Mouse (Mus musculus) heart, postnatal 25 days (tissue): ENCODE measurements around the gene Bcl7a. TPM values are rescaled to one million over a fixed set of nuclear protein-coding genes. Genes with fewer than 3 reads are reported as not detected.

Source experiments
- DNase-seq: peaks from one replicate; pipeline ENCODE4 v3.0.0; 2022; ENCODE audit warnings: low spot score
- intact Hi-C: fragments of 180-260 bp; cut with DNase I; formaldehyde crosslinking; loops from one replicate; pipeline ENCODE4 v1.15.1; 2025
- total RNA-seq, 2 experiments: library from RNA; stranded (reverse); gene quantifications; 2 replicates each; pipeline ENCODE4 v1.2.3; 2021

Gene Bcl7a
- total RNA-seq, 2 experiments from 2014 or later: 8.6 to 9.5 TPM

- peak; percentile 24 for DNase-seq
- intact Hi-C loops: no loop called here
These were observed 17.5 kb upstream of the Bcl7a start for GRCm38 (mm10) chr5:123326006-123326750.

DNA sequence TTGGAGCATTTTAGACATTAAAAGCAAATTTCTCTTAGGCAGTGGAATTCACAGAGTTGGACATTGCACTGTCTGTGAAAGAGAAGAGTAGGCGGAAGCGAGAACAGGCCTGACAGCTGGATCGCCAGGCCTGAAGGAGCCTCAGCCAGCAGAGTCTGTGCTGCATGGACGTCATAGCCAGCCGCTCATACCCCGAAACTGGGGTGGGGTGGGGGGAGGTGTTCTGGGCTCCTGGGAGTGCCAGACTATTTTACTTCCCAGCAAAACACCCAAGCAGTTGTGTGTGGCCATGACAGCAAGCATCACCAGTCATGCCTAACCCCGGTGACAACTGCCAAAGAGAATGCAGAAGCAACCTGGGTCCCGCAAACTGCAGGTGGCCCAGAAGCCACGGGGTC, 16.9 kb upstream of the Bcl7a start:
- intact Hi-C loops: no loop called here
- DNase-seq: peak; percentile 31

- intact Hi-C loops: no loop called here
These were observed 15.9 kb upstream of the Bcl7a start for GRCm38 (mm10) chr5:123327686-123328085.

GRCm38 (mm10) chr5:123333566-123333965, 10.1 kb upstream of the Bcl7a start:
- DNase-seq: no peak
- intact Hi-C loops: no loop called here

More at GRCm38 (mm10) chr5:123327686-123328085, 15.9 kb upstream of the Bcl7a start:
- no peak for DNase-seq

GRCm38 (mm10) chr5:123336205-123336961, 7.3 kb upstream of the Bcl7a start:
- intact Hi-C loops: no loop called here
- no peak for DNase-seq

GRCm38 (mm10) chr5:123338463-123338862, 5.2 kb upstream of the Bcl7a start:
- intact Hi-C loops: no loop called here
- no peak for DNase-seq

DNA sequence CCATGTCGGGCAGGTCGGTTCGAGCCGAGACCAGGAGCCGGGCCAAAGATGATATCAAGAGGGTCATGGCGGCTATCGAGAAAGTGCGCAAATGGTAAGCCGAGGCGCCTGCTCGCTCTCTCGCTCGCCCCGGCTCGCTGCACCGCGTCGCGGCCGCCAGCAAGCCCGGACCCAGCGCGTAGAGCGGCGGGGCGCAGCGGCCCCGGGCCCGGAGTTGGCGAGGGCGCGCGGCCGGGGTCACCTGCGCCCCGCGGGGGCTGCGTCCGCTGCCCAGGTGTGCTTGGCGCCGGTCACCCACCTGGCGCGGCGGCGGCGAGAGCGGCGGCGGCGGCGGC, 961 bp downstream of the Bcl7a start:
- DNase-seq: no peak
- intact Hi-C loops: loop anchor here (2.0 kb wide), 1 partner anchor 20 kb away; no protein-coding TSS in a partner anchor

DNA sequence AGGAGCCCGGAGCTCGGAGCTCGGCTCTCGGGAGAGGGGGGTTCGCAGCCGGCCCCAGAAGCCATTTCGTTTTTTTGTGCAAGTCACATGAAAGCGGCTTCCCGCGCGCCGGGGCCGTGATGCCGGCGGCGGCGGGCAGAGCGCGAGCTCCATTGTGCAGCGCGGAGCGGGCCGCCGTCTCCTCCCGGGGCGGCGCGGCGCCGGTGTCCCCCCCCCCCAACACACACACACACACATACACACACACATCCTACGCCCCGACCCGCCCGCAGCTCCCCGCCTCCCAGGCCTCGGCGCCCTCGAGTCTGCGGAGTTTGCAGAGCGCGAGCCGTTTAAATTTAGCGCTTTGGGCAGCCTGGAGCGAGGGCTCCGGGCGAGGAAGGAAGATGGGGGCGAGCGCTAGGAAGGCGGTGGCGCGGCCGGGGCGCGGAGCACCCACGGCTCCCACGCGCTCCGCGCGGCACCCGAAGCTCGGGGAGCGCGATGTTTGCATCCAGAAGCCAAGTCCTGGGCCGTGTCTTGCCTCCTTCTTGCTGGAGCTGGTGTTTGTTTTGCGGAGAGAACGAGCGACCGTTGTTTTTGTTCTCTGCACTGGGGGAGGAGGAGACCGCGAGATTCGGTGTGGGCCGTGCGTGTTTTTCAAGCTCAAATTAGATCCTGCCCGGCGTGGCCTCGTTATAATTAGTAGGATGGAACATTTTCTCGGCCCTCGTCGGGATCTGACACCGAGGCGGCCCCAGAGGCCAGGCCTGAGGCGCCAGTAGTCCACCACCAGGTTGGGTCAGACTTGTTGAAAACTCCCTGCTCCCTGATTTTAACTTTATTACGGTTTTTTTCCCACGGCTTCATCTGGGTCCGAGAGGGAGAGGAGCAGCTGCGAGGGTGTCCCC, 1.6 kb downstream of the Bcl7a start:
- intact Hi-C loops: loop anchor here (2.0 to 5.0 kb wide), 2 partner anchors 20 to 48 kb away; no protein-coding TSS in a partner anchor
- DNase-seq: no peak

DNA sequence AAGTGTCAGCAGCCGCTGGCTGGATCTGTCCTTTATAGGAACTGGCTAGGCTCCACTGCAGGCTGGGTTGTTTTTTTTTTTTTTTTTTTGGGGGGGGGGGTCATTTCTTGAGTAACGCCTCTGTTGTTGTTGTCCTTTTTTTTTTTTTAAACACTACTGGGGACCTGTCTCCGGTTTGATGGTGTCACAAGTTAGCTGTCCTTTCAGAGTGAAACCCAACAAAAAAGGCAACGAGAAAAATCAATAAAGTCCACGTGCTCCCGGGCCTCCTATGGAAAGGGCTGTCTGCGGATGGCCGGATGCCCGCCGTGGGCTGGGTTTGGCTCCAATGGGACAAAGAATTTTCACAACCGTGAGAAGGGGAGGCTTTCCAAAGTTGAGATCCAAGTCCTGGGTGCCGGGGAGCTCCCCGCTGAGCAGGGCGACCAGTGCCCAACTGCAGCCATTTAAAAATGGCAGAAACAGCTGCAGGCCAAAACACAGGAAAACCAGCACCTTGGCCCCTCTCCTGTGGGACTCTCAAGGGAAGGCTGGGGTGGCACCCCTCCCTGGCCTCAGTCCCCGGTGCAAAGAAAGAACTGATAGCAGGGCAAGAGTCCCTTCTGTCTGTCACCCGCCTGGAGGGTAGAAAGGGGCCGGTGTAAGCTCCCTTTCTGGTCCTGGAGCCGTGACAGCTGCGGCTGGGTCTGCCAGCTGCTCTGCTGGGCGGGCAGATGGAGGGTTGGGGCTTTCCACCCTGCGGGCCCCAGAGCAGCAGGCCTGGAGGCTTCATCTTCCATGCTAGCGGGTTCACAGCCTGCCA, 2.4 kb downstream of the Bcl7a start:
- DNase-seq: peak; percentile 63
- intact Hi-C loops: loop anchor here (2.0 to 5.0 kb wide), 2 partner anchors 19 to 49 kb away; no protein-coding TSS in a partner anchor

DNA sequence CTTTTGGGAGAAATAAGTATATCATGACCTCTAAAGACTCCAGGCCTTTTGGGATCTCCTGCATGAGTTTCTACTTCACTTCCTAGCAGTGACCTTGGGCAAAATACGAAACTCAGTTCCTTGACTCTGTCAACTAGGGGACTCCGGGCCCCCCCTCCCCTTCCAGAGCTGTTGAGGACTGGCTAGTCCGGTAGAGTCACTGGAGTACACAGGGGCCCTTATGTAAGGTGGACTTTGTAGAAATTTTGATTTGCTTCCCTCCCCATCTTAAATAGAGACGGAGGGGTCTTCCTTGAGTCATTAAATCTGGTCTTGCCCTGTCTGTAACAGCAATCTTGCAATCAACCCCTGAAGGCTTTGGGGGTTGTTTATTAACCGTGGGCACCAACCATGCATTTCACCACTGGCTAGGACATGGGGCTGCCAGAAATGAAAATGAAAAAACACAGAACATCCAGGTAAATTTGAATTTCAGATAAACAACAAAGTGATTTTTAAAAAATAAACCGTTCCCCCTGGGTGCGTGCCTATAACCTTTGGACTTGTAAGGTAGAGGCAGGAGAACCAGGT, 3.2 kb downstream of the Bcl7a start:
- intact Hi-C loops: loop anchor here (5.0 kb wide), 1 partner anchor 49 kb away; no protein-coding TSS in a partner anchor
- DNase-seq: no peak

- intact Hi-C loops: loop anchor here (5.0 kb wide), 1 partner anchor 51 kb away; no protein-coding TSS in a partner anchor
- no peak for DNase-seq
These were observed 4.4 kb downstream of the Bcl7a start for GRCm38 (mm10) chr5:123347985-123348384.

- intact Hi-C loops: no loop called here
These were observed 6.8 kb downstream of the Bcl7a start for GRCm38 (mm10) chr5:123350386-123350785.

GRCm38 (mm10) chr5:123355918-123356317, 12.3 kb downstream of the Bcl7a start:
- DNase-seq: no peak
- intact Hi-C loops: no loop called here

More at GRCm38 (mm10) chr5:123350386-123350785, 6.8 kb downstream of the Bcl7a start:
- no peak for DNase-seq

DNA sequence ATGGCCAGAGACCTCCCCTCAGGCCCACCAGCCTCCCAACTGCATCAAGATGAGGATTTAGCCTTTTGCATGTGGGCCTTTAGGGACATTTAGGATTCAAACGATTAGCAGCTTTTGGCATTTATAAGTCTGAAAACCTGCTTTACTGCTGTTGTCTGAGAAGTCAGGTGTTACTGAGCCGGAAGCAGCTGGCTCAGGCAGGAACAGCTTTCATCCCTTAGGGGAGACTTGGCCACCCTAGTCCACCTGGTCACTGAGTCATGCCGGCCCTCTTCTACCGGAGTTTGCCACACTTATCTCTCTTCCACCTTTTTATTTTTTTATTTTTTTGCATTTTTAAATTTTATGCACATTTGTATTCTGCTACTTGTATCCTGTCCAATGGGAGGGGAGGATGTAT, 13.6 kb downstream of the Bcl7a start:
- intact Hi-C loops: no loop called here
- DNase-seq: no peak

- no peak for DNase-seq
- intact Hi-C loops: no loop called here
These were observed 15.8 kb downstream of the Bcl7a start for GRCm38 (mm10) chr5:123359431-123359830.

- intact Hi-C loops: no loop called here
- DNase-seq: no peak
These were observed 19.3 kb downstream of the Bcl7a start for GRCm38 (mm10) chr5:123362911-123363310.

DNA sequence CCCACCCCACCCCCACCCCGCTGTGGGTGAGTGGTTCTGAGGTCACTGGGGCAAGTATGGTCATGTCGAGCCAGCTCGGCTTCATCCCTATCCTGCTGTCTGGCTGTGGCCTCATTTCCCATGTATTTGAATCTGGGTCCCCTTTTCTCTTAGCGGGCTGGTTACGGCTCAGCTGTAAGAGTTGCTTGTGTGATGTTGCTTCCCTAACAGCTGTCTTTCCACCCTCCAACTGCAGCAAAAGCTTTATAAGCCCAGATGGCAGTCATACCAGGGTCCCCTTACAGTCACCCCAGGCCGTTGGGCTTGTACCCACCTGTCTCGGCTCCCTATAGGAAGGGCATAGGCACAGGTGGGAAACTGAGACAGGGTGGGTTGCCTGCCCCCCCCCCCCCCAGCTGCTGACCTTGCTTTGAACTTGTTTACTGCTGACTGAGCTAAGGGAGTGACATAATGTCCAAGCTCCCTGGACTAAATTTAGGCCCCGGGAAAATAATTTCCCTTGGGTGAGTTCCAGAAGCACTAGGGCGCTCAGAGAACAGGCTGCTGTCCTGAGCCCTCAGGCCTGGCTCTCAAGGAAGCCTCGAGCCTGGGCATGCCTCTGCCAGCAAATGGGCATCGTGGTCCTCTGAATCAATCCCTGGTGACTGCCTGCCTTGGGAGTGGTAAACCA, 20.8 kb downstream of the Bcl7a start:
- DNase-seq: peak; percentile 48
- intact Hi-C loops: loop anchor here (2.0 kb wide), 1 partner anchor 20 kb away; no protein-coding TSS in a partner anchor

DNA sequence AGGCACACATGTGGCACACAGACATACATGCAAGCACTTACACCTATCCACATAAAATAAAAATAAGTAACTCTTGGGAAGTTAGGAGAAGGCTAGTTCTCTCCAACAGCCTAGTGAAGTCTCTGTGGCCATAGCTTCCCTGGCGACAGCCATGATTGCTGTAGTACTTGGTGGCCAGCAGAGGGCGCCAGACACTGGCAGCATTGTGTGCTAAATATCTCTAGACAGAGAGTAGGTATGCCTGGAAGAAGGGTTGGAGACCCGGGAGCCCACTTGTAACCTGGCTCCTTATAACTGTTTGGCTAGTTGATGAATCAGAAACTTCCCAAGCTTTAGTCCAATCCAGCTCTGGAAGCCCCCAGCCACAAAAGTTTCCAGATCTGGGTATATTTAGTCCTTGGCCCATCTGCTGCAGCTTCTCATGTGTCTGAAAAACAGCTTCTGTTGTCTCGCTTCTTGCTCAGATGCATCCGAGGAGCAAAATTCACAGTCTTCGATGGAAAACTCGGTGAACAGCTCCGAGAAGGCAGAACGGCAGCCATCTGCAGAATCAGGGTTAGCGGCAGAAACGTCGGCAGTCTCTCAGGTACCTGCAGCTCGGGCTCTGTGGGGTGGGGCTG, 25.3 kb downstream of the Bcl7a start:
- DNase-seq: no peak
- intact Hi-C loops: loop anchor here (2.0 to 5.0 kb wide), 3 partner anchors 68 to 130 kb away; no protein-coding TSS in a partner anchor
